Comparison of ENCODE assay signal across 18 mouse cellular contexts in genomic region chr6:48581257-48581656, GRCm38 (mm10). TPM values are rescaled to one million over a fixed set of nuclear protein-coding genes. Genes with fewer than 3 reads are reported as not detected.
"Had no signal": no experiment of that assay in that cellular context is flagged by ENCODE, and none has a peak within 500 bp of the region (broad histone marks: within the 10 kb centered on the region; RNA-seq: fewer than 3 reads in every experiment).

No protein-coding gene starts in this region.

- H3K9ac ChIP-seq: liver, embryonic 15.5 days; midbrain, embryonic 15.5 days; stomach, embryonic 15.5 days had no signal

- H3K4me2 ChIP-seq: liver, embryonic 11.5 days; liver, embryonic 15.5 days; midbrain, embryonic 15.5 days; stomach, embryonic 15.5 days had no signal

- DNase-seq: lung, adult 2 months; thymus, postnatal 36 days had no signal

- H3K27me3 ChIP-seq: liver, embryonic 15.5 days; midbrain, embryonic 15.5 days; stomach, embryonic 15.5 days had no signal

- H3K27ac ChIP-seq: left cerebral cortex, adult 2 months; limb, embryonic 10.5 days; liver, embryonic 15.5 days; midbrain, embryonic 15.5 days had no signal

- H3K9me3 ChIP-seq: limb, embryonic 10.5 days; liver, embryonic 15.5 days; midbrain, embryonic 15.5 days; stomach, embryonic 15.5 days had no signal

- H3K36me3 ChIP-seq: limb, embryonic 10.5 days; liver, embryonic 15.5 days; midbrain, embryonic 15.5 days; stomach, embryonic 15.5 days had no signal

- H3K4me3 ChIP-seq: left cerebral cortex, adult 2 months; limb, embryonic 10.5 days; liver, embryonic 15.5 days; midbrain, embryonic 15.5 days; stomach, embryonic 15.5 days had no signal

- H3K4me1 ChIP-seq: liver, embryonic 15.5 days; midbrain, embryonic 15.5 days had no signal

RNA-seq across cellular contexts. Expression of gene Gm45021, which starts 8.2 kb away (rescaled TPM):
- total RNA-seq: layer of hippocampus, postnatal 25 days; left cerebral cortex, adult 2 months; left cerebral cortex, postnatal 14 days; megakaryocyte progenitor cell, adult 5-6 weeks; monocyte, adult 5-6 weeks had no signal
- polyA plus RNA-seq: kidney, embryonic 16.5 days; limb, embryonic 10.5 days; liver, embryonic 11.5 days; liver, embryonic 15.5 days; lung, adult 2 months; lung, postnatal 0 days; midbrain, embryonic 15.5 days; neural tube, embryonic 14.5 days; spleen, adult 2 months; stomach, embryonic 15.5 days had no signal

RNA-seq across cellular contexts. Expression of gene Rarres2, which starts 8.7 kb away (rescaled TPM):
- total RNA-seq: megakaryocyte progenitor cell, adult 5-6 weeks; monocyte, adult 5-6 weeks had no signal

RNA-seq across cellular contexts. Expression of gene Gm44965, which starts 12.5 kb away (rescaled TPM):
- total RNA-seq: layer of hippocampus, postnatal 25 days; left cerebral cortex, adult 2 months; left cerebral cortex, postnatal 14 days; megakaryocyte progenitor cell, adult 5-6 weeks had no signal
- polyA plus RNA-seq: kidney, embryonic 16.5 days; limb, embryonic 10.5 days; limb, embryonic 14.5 days; liver, embryonic 11.5 days; liver, embryonic 15.5 days; lung, adult 2 months; lung, postnatal 0 days; midbrain, embryonic 15.5 days; neural tube, embryonic 14.5 days; spleen, adult 2 months; stomach, embryonic 15.5 days; thymus, postnatal 0 days had no signal
